Mouse (Mus musculus): Measurements from ENCODE around the gene Eml1. TPM values are rescaled to one million over a fixed set of nuclear protein-coding genes. Genes with fewer than 3 reads are reported as not detected.

Gene Eml1
- polyA plus RNA-seq, 1 experiment = 5.1 TPM

- Histone ChIP-seq H3K27ac (replicated peaks; ENCODE audit: low read depth, low read length) (no peak overlapping the region), H3K4me3 (ENCODE audit: insufficient read depth, low read depth, low read length) (peak overlapping the region; percentile 27), H3K4me1 (ENCODE audit: control insufficient read depth, insufficient read depth, insufficient read length, low read length) (peaks cover 5% of the 10 kb centered on the region)
Measured at GRCm38 (mm10) chr12:108449935-108450334, 79.2 kb downstream of the Eml1 start.

DNA sequence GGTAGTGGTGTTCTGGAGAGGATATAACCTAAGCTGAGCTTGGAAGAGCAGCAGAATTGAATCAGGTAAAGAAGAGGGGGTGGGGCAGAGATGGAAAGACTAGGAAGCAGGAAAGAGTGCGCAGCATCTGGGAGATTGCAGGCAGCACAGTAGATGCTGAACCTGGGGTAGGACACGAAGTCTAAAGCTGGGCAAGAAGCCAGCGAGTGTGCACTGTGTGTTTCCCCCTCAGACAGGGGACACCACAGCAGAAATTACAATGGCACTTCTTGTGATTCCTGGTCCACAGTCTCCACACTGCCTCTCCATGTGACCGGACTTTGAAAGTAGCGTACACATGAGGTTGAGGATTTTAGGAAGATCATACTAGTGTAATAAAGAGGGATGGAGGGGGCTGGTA, 79.8 kb downstream of the Eml1 start:
- peak overlapping the region; percentile 27; the same call in 1 of the 2 replicates for H3K4me3 ChIP-seq (ENCODE audit: insufficient read depth, low read depth, low read length)
- H3K27ac ChIP-seq (replicated peaks; ENCODE audit: low read depth, low read length) = no peak overlapping the region
- H3K4me1 ChIP-seq (ENCODE audit: control insufficient read depth, insufficient read depth, insufficient read length, low read length) = peaks cover 5% of the 10 kb centered on the region

- Histone ChIP-seq H3K27ac (replicated peaks; ENCODE audit: low read depth, low read length) (no peak overlapping the region), H3K4me3 (ENCODE audit: insufficient read depth, low read depth, low read length) (no peak overlapping the region)
Measured at GRCm38 (mm10) chr12:108452151-108452874, 81.6 kb downstream of the Eml1 start.

DNA sequence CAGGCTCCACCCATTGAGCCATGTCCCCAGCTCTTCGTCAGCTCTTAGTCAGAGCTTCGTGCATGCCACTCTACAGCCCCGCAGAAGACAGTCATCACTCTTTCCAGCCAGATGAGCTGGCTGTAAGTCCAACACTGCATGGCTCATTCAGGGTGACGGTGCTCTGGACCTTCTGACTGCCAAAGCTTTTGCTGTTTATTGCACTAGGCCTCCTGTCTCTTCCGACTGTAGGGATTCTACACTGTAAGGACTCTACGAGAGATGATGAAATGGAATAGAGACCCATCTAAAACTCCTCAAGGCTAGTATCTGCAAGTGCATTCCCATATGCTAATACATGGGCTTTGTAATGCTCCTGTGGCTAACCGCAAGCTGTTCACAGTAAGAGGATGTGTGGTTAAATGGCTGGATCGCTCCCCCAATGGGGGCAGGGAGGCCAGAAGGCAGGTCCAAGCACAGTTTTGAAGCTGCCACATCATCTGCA, 82.8 kb downstream of the Eml1 start:
- H3K27ac ChIP-seq (replicated peaks; ENCODE audit: low read depth, low read length) = no peak overlapping the region
- H3K4me1 ChIP-seq (ENCODE audit: control insufficient read depth, insufficient read depth, insufficient read length, low read length) = peaks cover 5% of the 10 kb centered on the region
- H3K4me3 ChIP-seq (ENCODE audit: insufficient read depth, low read depth, low read length) = no peak overlapping the region

More at GRCm38 (mm10) chr12:108452151-108452874, 81.6 kb downstream of the Eml1 start:
- H3K4me1 ChIP-seq (ENCODE audit: control insufficient read depth, insufficient read depth, insufficient read length, low read length) = peaks cover 5% of the 10 kb centered on the region

DNA sequence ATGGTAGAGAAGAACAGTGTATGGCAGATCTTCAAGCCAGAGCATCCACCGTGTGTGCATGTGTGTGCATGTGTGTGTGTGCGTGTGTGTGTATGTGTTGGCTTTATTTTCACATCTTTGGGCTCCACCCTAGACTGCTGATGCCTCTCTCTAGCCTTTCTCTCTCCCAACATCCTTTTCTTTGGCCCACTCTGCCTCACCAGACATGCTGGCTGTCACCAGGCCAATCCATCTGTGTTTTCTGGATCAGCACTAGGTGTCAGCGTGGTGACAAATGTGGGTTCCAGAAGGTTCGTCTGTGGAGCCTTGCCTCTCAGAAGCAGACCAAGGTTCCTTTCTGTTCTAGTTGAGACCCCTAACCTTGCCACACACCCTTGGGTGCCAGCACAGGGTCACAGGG, 84.2 kb downstream of the Eml1 start:
- Histone ChIP-seq H3K4me3 (ENCODE audit: insufficient read depth, low read depth, low read length) (no peak overlapping the region), H3K4me1 (ENCODE audit: control insufficient read depth, insufficient read depth, insufficient read length, low read length) (no peaks in the 10 kb centered on the region; the same call in 1 of the 2 replicates), H3K27ac (replicated peaks; ENCODE audit: low read depth, low read length) (no peak overlapping the region)

GRCm38 (mm10) chr12:108472898-108473297, 102.1 kb downstream of the Eml1 start:
- no peak overlapping the region for H3K27ac ChIP-seq (replicated peaks; ENCODE audit: low read depth, low read length)
- no peak overlapping the region for H3K4me3 ChIP-seq (ENCODE audit: insufficient read depth, low read depth, low read length)
- no peaks in the 10 kb centered on the region for H3K4me1 ChIP-seq (ENCODE audit: control insufficient read depth, insufficient read depth, insufficient read length, low read length)

GRCm38 (mm10) chr12:108474440-108474839, 103.7 kb downstream of the Eml1 start:
- H3K27ac ChIP-seq (replicated peaks; ENCODE audit: low read depth, low read length) = no peak overlapping the region
- H3K4me1 ChIP-seq (ENCODE audit: control insufficient read depth, insufficient read depth, insufficient read length, low read length) = no peaks in the 10 kb centered on the region
- H3K4me3 ChIP-seq (ENCODE audit: insufficient read depth, low read depth, low read length) = no peak overlapping the region

DNA sequence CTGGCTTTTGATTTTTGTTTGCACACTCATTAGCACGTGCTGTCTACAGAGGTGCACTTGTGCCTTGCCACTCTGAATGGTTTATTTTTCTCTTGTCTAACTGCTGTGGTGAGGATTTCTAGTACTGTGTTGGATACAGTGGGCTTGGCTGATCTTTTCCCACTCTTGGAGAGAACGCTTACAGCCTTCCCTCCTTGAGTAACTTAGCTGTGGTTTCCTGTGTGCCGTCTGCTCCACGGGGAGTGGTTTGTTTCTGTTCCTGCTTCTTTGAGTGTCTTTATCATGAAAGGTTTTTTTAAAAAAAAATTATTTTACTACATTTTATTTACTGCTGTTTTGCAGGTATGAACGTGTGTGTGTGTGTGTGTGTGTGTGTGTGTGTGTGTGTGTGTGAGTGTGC, 108.0 kb downstream of the Eml1 start:
- Histone ChIP-seq H3K27ac (replicated peaks; ENCODE audit: low read depth, low read length) (no peak overlapping the region), H3K4me3 (ENCODE audit: insufficient read depth, low read depth, low read length) (no peak overlapping the region), H3K4me1 (ENCODE audit: control insufficient read depth, insufficient read depth, insufficient read length, low read length) (no peaks in the 10 kb centered on the region)

GRCm38 (mm10) chr12:108480704-108481365, 110.1 kb downstream of the Eml1 start:
- no peaks in the 10 kb centered on the region for H3K4me1 ChIP-seq (ENCODE audit: control insufficient read depth, insufficient read depth, insufficient read length, low read length)
- no peak overlapping the region for H3K27ac ChIP-seq (replicated peaks; ENCODE audit: low read depth, low read length)
- no peak overlapping the region for H3K4me3 ChIP-seq (ENCODE audit: insufficient read depth, low read depth, low read length)

- Histone ChIP-seq H3K4me3 (ENCODE audit: insufficient read depth, low read depth, low read length) (no peak overlapping the region), H3K27ac (replicated peaks; ENCODE audit: low read depth, low read length) (no peak overlapping the region), H3K4me1 (ENCODE audit: control insufficient read depth, insufficient read depth, insufficient read length, low read length) (no peaks in the 10 kb centered on the region)
Measured at GRCm38 (mm10) chr12:108489076-108489475, 118.3 kb downstream of the Eml1 start.

DNA sequence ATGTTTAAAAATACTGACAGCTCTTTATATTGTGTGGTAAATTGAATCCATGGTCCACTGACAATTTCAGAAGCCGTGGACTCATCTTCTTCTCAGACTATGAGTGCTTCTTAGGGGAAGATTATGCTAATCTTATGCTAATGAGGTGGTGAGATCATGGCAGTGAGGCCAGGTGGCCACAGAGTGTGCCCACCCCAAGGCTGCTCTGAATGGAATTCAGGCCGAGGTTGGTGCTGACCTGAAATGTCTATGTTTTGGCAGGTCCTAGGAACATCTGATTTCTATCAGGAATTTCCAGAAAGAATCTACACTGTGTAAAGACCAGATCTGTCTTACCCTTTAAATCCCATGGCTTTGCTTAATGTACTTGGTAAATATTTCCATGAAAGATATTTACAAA, 119.0 kb downstream of the Eml1 start:
- H3K27ac ChIP-seq (replicated peaks; ENCODE audit: low read depth, low read length) = no peak overlapping the region
- no peak overlapping the region for H3K4me3 ChIP-seq (ENCODE audit: insufficient read depth, low read depth, low read length)
- H3K4me1 ChIP-seq (ENCODE audit: control insufficient read depth, insufficient read depth, insufficient read length, low read length) = no peaks in the 10 kb centered on the region

DNA sequence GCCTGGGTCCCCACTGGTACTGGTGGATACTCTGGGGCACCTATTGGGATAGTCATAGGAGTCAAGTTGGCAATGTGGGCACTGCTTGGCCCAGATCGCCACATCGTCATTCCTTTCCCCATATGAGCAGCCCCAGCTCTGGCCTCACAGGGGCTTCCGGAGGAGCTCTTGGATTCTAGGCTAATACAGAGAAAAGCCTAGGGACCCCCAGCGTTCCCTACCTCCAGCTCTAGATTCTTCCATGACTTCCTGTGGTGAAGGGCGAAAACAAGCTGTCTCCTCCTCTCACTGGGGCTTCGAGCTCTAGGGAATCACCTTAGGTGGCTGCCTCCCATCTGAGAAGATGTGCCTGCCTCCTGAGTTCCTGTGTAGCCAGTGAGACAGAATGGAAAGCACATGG, 119.6 kb downstream of the Eml1 start:
- Histone ChIP-seq H3K4me1 (ENCODE audit: control insufficient read depth, insufficient read depth, insufficient read length, low read length) (no peaks in the 10 kb centered on the region), H3K4me3 (ENCODE audit: insufficient read depth, low read depth, low read length) (no peak overlapping the region), H3K27ac (replicated peaks; ENCODE audit: low read depth, low read length) (no peak overlapping the region)

DNA sequence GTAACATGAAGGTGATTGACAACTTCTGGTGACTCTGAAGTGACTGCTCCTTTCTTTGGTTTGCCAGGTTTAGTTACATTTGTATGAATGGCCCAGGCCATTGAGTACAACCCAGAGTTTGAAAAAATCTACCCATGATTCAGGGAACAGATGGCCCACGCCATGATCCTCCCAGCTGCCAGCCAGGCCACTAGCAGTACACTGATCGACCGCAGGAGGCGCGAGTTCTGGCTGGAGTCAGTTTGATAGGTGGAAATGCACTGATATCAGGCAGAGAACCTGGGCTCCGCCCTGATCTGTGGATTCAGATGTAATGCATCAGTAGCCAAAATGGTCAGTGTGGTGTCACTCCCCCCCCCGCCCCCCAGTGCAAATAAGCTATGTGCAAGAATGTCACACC, 120.2 kb downstream of the Eml1 start:
- no peak overlapping the region for H3K27ac ChIP-seq (replicated peaks; ENCODE audit: low read depth, low read length)
- no peaks in the 10 kb centered on the region for H3K4me1 ChIP-seq (ENCODE audit: control insufficient read depth, insufficient read depth, insufficient read length, low read length)
- no peak overlapping the region for H3K4me3 ChIP-seq (ENCODE audit: insufficient read depth, low read depth, low read length)

DNA sequence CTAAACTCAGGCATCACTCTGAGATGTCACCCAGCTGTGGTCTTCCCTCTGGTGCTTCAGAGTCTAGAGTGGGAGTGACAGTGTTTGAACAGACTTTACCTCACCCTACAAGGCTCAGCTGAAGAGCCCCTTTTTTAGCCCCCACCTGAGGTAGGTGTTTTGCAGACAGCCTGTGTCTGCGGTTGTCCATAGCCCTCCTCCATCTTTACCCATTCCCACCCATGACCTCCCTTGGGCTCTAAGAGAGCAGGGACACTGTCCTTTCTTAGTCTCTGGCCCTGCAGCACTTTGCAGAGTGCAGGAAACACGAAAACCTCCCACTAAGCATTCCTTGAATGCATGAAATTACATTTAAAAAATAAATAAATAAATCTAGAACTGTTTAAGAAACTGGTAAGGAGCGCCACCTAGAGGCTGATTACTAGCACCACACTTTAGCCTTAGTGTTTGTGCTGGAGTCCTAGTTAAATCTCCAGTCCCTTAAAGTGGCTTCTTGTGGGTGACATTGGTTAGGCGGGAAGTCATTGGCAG, 123.3 kb downstream of the Eml1 start:
- Histone ChIP-seq H3K4me3 (ENCODE audit: insufficient read depth, low read depth, low read length) (no peak overlapping the region), H3K27ac (replicated peaks; ENCODE audit: low read depth, low read length) (no peak overlapping the region), H3K4me1 (ENCODE audit: control insufficient read depth, insufficient read depth, insufficient read length, low read length) (no peaks in the 10 kb centered on the region)

GRCm38 (mm10) chr12:108495455-108496235, 124.9 kb downstream of the Eml1 start:
- Histone ChIP-seq H3K4me3 (ENCODE audit: insufficient read depth, low read depth, low read length) (no peak overlapping the region), H3K27ac (replicated peaks; ENCODE audit: low read depth, low read length) (no peak overlapping the region), H3K4me1 (ENCODE audit: control insufficient read depth, insufficient read depth, insufficient read length, low read length) (no peaks in the 10 kb centered on the region)
